Mouse (Mus musculus): ENCODE data around the gene Nup133. TPM values are rescaled to one million over a fixed set of nuclear protein-coding genes. Genes with fewer than 3 reads are reported as not detected.

Gene Nup133
- total RNA-seq, 2 experiments from 2014 or later: 21.7 to 24.3 TPM

- no peak for DNase-seq (ENCODE audit: extremely low spot score in 1 of 2, low spot score in 1 of 2)
Observed at GRCm38 (mm10) chr8:123958130-123958529, 9.1 kb upstream of the Nup133 start.

- no peak for DNase-seq (ENCODE audit: extremely low spot score in 1 of 2, low spot score in 1 of 2)
Observed at GRCm38 (mm10) chr8:123954246-123954645, 5.2 kb upstream of the Nup133 start.

- DNase-seq (ENCODE audit: extremely low spot score in 1 of 2, low spot score in 1 of 2): no peak
Observed at GRCm38 (mm10) chr8:123953686-123954085, 4.6 kb upstream of the Nup133 start.

GRCm38 (mm10) chr8:123950077-123950802 lies 1.2 kb upstream of the Nup133 start:
- peak; percentile 21 to 43 for DNase-seq (ENCODE audit: extremely low spot score in 1 of 2, low spot score in 1 of 2)

DNA sequence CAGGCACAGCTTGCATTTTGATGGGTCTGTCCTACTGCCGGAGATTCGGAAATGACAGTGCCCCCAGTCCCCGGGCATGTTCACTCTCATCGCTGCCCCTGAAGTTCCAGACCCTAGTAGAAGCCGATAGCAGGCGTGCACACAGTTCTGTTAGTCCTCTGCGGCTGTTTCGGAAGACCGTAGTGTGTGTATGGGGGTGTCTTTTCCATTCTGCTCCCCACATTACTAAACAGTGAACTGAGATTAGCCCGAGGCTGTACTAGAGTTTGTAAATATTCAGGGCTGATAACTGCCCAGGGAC lies 571 bp upstream of the Nup133 start:
- no peak for DNase-seq (ENCODE audit: extremely low spot score in 1 of 2, low spot score in 1 of 2)

DNA sequence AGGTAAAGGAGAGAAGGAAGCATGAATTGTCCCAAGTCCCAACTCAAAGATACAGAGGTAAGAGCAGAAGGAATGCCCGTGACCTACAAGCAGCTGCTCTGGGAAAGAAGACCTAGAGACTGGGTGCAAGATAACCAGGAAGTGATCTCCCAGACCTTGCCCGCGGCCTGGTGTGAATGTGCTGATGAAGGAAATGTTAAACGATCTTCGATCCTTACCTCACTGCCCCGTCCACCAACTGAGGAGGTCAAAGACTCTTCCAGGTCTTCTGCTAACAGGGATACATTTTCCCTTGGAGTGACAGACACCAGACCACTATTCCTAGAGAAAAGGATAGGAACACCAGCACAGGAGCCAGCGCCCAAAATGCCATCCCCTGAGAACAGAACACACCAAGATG lies 20.0 kb downstream of the Nup133 start:
- DNase-seq (ENCODE audit: extremely low spot score in 1 of 2, low spot score in 1 of 2): no peak

- no peak for DNase-seq (ENCODE audit: extremely low spot score in 1 of 2, low spot score in 1 of 2)
Observed at GRCm38 (mm10) chr8:123925671-123926070, 23.4 kb downstream of the Nup133 start.

DNA sequence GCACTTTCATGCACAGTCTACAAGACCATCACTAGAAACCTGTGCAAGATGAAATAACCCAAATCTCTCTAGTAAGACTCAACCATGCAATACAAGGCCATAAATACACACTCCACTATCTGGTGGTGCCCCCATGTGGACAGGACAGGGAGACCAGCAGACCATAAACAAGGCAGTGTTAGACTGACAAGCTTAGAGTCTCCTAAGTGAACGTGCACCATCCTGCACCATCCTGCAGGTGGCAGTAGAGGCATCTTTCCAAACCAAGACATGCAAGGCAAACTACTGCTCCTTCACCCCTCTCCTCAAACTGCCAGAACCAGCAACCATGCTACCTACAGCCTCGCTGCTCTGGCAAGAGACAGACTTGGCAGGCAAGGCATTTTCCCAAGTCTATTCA lies 24.3 kb downstream of the Nup133 start:
- peak; percentile 55 to 78 for DNase-seq (ENCODE audit: extremely low spot score in 1 of 2, low spot score in 1 of 2)

- no peak for DNase-seq (ENCODE audit: extremely low spot score in 1 of 2, low spot score in 1 of 2)
Observed at GRCm38 (mm10) chr8:123914635-123915034, 34.4 kb downstream of the Nup133 start.

- DNase-seq (ENCODE audit: extremely low spot score in 1 of 2, low spot score in 1 of 2): no peak
Observed at GRCm38 (mm10) chr8:123912265-123912664, 36.8 kb downstream of the Nup133 start.

- DNase-seq (ENCODE audit: extremely low spot score in 1 of 2, low spot score in 1 of 2): no peak
Observed at GRCm38 (mm10) chr8:123907604-123908003, 41.5 kb downstream of the Nup133 start.

DNA sequence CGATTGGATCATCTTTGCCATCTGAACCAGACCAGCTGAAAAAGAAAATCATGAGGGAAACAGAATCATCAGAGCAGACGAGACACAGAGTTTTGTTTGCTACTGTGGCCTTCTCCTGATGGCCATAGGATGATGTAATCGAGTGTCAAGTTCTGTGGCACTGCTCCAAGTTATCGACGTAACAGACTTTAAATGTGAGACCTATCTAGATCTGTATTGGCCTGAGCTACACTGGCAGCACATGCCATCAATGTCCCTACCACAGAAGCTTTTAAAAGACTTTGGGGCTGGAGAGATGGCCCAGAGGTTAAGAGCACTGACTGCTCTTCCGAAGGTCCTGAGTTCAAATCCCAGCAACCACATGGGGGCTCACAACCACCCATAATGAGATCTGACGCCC lies 46.4 kb downstream of the Nup133 start:
- no peak for DNase-seq (ENCODE audit: extremely low spot score in 1 of 2, low spot score in 1 of 2)

DNA sequence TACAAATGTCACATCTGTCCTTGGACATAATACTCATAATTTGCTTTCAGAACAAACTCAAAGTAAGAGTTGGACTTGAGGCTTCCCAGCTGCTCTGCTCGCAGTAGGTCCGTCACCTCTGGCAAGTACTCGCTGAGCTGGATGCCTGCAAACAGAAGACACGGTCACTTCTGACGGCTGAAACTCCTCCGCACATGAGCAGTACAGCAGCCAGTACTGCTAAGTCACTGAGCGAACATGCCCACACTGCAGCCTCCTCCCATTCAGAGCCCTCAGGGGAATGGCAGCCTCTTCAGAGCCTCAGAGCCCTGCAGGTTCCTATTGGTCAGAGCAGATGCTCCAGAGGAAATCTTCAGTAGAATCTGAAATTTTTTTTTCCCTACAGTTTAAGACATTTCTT lies 49.7 kb downstream of the Nup133 start:
- no peak for DNase-seq (ENCODE audit: extremely low spot score in 1 of 2, low spot score in 1 of 2)

DNA sequence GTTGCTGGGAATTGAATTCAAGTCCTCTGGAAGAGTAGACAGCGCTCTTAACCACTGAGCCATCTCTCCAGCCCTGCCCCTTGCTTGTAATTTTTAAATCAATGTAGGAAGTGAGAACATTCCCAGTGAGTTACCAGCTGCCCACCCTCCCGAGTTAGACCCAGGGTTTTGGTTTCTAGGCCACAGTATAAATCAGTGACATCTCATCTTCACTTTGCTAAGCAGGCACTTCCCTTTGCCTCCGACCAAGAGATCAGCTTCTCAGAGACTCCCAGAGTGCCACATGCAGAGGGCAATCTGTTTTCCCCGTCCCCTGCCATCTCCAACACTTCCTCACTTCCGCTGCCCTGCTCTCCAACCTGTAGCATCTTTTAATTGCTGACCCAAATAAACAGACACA lies 50.5 kb downstream of the Nup133 start:
- DNase-seq (ENCODE audit: extremely low spot score in 1 of 2, low spot score in 1 of 2): no peak

GRCm38 (mm10) chr8:123896774-123897173 lies 52.3 kb downstream of the Nup133 start:
- DNase-seq (ENCODE audit: extremely low spot score in 1 of 2, low spot score in 1 of 2): no peak

GRCm38 (mm10) chr8:123896366-123896761 lies 52.7 kb downstream of the Nup133 start:
- DNase-seq (ENCODE audit: extremely low spot score in 1 of 2, low spot score in 1 of 2): no peak

GRCm38 (mm10) chr8:123895680-123896365 lies 53.2 kb downstream of the Nup133 start:
- DNase-seq (ENCODE audit: extremely low spot score in 1 of 2, low spot score in 1 of 2): no peak

DNA sequence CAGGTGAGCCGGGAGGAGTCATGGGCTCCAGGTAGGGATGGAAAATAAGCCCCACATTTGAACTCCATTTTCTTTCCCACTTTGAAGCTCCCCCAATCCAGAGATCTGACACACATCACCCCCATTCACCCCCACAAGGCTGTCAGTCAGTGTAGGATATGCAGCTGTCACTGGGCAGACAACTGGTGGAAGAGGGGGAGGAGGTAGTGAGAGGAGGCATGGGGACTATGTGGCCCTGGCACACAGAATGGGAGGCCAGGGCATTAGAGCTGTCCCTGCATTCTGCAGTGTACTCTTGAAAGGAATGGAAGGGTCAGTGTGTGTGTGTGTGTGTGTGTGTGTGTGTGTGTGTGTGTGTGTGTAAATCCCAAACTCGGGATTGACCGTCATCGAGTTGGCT lies 53.8 kb downstream of the Nup133 start:
- DNase-seq (ENCODE audit: extremely low spot score in 1 of 2, low spot score in 1 of 2): no peak

DNA sequence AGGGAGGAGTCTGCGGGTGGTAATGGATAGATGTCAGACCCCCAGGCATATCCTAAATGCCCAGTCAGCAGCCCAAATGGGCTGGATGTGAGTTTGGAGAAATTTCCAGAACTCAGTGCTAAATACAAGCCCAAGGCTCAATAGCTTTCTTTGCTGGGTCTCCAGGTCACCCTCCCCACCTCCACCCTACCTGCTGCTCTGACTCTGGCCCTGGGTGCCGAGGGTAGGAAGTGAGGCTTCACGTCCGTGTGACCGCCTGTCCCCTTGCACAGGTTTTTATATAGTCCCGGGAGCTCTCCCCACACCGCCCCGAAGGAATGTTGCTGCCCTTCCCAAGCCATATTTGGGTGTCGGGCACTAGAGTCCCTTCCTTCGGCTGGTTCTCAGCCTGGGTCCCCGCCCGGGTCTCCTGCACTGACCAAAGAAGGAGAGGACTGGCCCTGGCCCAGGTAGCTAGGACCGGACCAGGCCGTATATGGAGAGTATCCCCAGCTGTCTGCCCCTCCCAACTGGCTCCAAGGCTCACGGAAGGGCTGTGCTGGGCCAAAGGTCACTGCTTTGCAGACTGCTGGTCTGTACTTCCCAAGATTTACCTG lies 54.5 kb downstream of the Nup133 start, which contains the start of gene Acta1:
Acta1 (minus strand) TSS at position 250 of the 596 bp plus-strand sequence.
- DNase-seq (ENCODE audit: extremely low spot score in 1 of 2, low spot score in 1 of 2): no peak

DNA sequence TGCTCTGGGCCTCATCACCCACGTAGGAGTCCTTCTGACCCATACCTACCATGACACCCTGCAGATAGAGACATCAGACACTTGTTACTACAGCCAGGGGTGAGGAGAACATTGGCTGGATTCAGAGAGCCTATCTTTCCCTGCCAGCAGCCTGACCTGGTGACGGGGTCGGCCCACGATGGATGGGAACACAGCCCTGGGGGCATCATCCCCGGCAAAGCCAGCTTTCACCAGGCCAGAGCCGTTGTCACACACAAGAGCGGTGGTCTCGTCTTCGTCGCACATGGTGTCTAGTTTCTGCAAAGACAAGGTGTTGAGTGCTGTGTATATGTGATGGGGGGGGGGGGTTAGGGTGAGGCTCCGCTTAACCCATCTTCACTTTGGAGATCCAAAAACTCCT lies 55.7 kb downstream of the Nup133 start:
- no peak for DNase-seq (ENCODE audit: extremely low spot score in 1 of 2, low spot score in 1 of 2)

- DNase-seq (ENCODE audit: extremely low spot score in 1 of 2, low spot score in 1 of 2): no peak
Observed at GRCm38 (mm10) chr8:123892586-123893155, 56.4 kb downstream of the Nup133 start.

Measured in layer of hippocampus, postnatal 25 days (tissue).